Mouse (Mus musculus): Measurements from ENCODE around the gene Pltp. TPM values are rescaled to one million over a fixed set of nuclear protein-coding genes. Genes with fewer than 3 reads are reported as not detected.

Pltp gene
- polyA plus RNA-seq, 1 experiment, result 203 TPM

DNA sequence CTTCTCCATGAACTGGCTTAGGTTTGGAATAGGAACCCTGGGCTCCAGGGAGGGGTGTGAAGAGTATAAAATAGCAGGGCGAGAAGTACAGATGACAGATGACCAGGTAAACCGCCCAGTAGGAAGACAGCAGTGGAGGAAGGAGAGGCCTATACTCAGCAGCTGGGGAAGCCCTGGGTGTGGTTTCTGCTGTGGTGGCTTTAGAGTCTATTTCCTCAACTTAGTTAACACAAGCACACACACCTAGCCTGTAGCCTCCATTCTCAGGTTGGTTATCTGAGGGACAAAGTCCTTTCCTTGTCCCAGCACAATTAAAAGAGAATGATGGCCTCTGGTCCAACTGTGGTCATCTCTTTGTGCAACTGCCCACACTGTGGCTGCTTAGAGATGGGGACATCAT is 32.4 kb upstream of the Pltp start:
- no peak overlapping the region for H3K27ac ChIP-seq (ENCODE audit: insufficient read depth, low read length)
- 92% methylated on average over 2 of the region's 2 CpGs for WGBS
- DNase-seq, result no peak
- no peak overlapping the region for H3K4me3 ChIP-seq (replicated peaks; ENCODE audit: insufficient read depth, low read depth, low read length)
- H3K4me1 ChIP-seq (ENCODE audit: control insufficient read depth, insufficient read depth, low read length), result peaks cover 47% of the 10 kb centered on the region
- TF ChIP-seq POLR2A (IDR thresholded peaks at IDR 0.05; ENCODE audit: borderline replicate concordance, insufficient read depth, low read length), result no peak
- TF ChIP-seq CTCF (IDR thresholded peaks at IDR 0.05; ENCODE audit: borderline replicate concordance, insufficient read depth, low read depth, low read length), result no peak
- H3K27me3 ChIP-seq (ENCODE audit: control insufficient read depth, insufficient read depth, low read length), result no peaks in the 10 kb centered on the region

DNA sequence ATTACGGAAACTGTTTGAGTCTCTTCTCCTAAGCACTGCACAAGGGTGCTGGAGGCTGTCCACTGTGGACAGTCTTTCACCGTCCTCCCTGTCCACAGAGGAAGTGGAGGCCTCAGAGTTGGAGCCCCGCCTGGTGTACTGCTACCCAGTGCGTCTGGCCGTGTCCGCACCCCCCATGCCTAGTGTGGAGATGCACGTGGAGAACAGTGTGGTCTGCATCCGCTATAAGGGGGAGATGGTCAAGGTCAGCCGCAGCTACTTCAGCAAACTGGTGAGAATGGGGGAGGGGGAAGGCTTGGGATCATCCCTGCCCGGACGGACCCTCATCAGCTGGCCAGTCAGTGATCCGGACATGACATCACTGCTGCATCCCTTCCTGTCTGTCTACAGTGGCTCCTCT is 31.5 kb upstream of the Pltp start:
- no peak overlapping the region for H3K4me3 ChIP-seq (replicated peaks; ENCODE audit: insufficient read depth, low read depth, low read length)
- H3K27me3 ChIP-seq (ENCODE audit: control insufficient read depth, insufficient read depth, low read length), result no peaks in the 10 kb centered on the region
- peaks cover 38% of the 10 kb centered on the region for H3K4me1 ChIP-seq (ENCODE audit: control insufficient read depth, insufficient read depth, low read length)
- WGBS, result 74% methylated on average over 12 of the region's 12 CpGs
- DNase-seq, result peak in 1 of 2 experiments; percentile 30
- TF ChIP-seq CTCF (IDR thresholded peaks at IDR 0.05; ENCODE audit: borderline replicate concordance, insufficient read depth, low read depth, low read length) (no peak), POLR2A (IDR thresholded peaks at IDR 0.05; ENCODE audit: borderline replicate concordance, insufficient read depth, low read length) (no peak)
- no peak overlapping the region for H3K27ac ChIP-seq (ENCODE audit: insufficient read depth, low read length)

DNA sequence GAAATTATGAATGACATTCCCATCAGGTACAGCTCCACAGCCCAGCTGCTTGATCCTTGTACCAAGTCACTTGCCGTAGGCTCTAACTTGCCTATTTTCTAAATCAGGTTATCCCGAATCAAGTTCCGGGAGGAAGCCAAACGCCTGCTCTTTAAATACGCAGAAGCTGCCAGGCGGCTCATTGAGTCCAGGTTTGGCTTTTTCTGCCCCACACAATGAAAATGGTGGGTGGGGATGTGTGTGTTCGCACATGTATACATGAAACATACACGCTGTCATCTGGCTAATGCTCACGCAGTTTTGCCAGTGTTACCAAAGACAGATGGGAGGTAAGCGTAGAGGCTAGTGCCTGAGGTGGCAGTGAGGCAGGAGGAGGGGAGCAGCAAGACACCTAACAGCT is 29.1 kb upstream of the Pltp start:
- no peak overlapping the region for H3K27ac ChIP-seq (ENCODE audit: insufficient read depth, low read length)
- TF ChIP-seq POLR2A (IDR thresholded peaks at IDR 0.05; ENCODE audit: borderline replicate concordance, insufficient read depth, low read length) (no peak), CTCF (IDR thresholded peaks at IDR 0.05; ENCODE audit: borderline replicate concordance, insufficient read depth, low read depth, low read length) (no peak)
- WGBS, result 86% methylated on average over 10 of the region's 10 CpGs
- H3K4me1 ChIP-seq (ENCODE audit: control insufficient read depth, insufficient read depth, low read length), result peaks cover 16% of the 10 kb centered on the region
- peak in 1 of 2 experiments; percentile 14 for DNase-seq
- no peaks in the 10 kb centered on the region for H3K27me3 ChIP-seq (ENCODE audit: control insufficient read depth, insufficient read depth, low read length)
- H3K4me3 ChIP-seq (replicated peaks; ENCODE audit: insufficient read depth, low read depth, low read length), result no peak overlapping the region

DNA sequence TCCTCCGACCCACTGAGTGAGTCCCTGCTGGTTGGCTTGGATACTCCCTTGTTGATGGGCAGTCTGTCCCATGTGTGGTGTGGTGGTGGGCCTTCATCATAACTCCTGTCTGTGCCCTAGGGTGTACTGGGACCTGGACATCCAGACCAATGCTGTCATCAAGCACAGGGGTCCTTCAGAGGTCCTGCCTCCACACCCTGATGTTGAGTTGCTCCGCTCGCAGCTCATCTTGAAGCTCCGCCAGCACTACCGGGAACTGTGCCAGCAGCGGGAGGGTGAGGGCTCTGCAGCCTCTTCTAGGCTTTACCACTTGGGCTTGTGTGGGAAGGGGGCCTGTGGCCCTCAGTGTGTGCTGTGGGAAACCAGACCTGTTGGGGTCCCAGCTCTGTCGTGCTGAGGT is 28.3 kb upstream of the Pltp start:
- Histone ChIP-seq H3K27me3 (ENCODE audit: control insufficient read depth, insufficient read depth, low read length) (no peaks in the 10 kb centered on the region), H3K4me3 (replicated peaks; ENCODE audit: insufficient read depth, low read depth, low read length) (no peak overlapping the region), H3K4me1 (ENCODE audit: control insufficient read depth, insufficient read depth, low read length) (peaks cover 14% of the 10 kb centered on the region), H3K27ac (ENCODE audit: insufficient read depth, low read length) (no peak overlapping the region)
- TF ChIP-seq POLR2A (IDR thresholded peaks at IDR 0.05; ENCODE audit: borderline replicate concordance, insufficient read depth, low read length) (no peak), CTCF (IDR thresholded peaks at IDR 0.05; ENCODE audit: borderline replicate concordance, insufficient read depth, low read depth, low read length) (no peak)
- peak; percentile 82 to 89 for DNase-seq
- 7% methylated on average over 7 of the region's 7 CpGs for WGBS

DNA sequence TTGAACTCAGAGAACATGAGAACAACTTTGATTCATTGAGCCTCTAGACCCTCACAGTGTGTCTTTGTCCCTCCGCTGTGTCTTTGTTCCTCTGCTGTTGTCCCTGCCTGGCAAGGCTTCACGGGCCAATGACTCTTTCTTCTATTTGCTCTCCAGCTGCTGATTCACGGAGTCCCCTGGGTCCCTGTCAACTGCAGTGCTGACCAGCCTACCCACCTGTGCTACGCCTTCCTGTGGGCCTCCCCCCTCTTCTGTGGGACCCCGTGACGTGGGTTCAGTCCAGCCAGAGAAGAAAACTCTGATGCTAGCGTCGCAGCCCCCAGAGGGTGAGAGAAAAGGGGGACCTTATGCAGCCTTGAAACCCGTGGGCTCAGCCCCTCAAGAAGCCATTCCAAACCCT is 25.1 kb upstream of the Pltp start:
- H3K27me3 ChIP-seq (ENCODE audit: control insufficient read depth, insufficient read depth, low read length), result no peaks in the 10 kb centered on the region
- no peak overlapping the region for H3K27ac ChIP-seq (ENCODE audit: insufficient read depth, low read length)
- peaks cover 16% of the 10 kb centered on the region for H3K4me1 ChIP-seq (ENCODE audit: control insufficient read depth, insufficient read depth, low read length)
- H3K4me3 ChIP-seq (replicated peaks; ENCODE audit: insufficient read depth, low read depth, low read length), result no peak overlapping the region
- WGBS, result 35% methylated on average over 9 of the region's 9 CpGs
- DNase-seq, result peak in 1 of 2 experiments; percentile 18
- TF ChIP-seq CTCF (IDR thresholded peaks at IDR 0.05; ENCODE audit: borderline replicate concordance, insufficient read depth, low read depth, low read length) (no peak), POLR2A (IDR thresholded peaks at IDR 0.05; ENCODE audit: borderline replicate concordance, insufficient read depth, low read length) (no peak)

DNA sequence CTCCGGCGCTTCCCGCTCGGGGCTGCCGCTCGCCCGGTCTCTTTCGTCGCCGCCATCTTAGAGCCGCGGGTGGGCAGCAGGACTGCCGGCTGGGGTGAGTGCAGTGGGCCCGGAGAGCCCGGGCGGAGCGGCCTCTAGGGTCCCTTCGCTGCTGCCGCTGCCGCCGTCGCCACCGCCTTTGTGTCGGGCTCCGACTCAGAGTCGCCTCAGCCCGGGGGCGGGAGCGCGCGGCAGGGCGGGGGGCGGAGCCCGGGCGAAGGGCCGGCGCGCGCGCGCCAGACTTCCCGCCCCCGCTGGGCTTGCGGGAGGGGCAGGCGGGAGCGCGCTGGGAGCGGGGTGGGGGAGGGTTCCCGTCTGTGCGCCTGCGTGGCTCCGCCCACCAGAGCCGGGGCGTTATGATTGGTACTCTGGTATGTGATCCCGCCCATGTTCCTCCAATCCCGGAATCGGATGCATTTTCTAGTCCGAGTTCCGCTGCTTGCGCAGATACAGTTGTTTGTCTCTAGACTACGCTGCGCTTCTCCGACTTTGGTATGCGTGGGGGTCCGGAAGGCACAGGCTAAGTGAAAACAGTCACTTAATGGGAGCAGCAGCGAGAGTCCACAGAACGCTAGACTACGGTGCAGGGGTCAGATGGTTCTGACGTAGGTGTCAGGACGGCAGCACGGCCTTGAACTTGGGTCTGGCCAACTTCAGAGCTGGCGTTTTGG is 22.2 kb upstream of the Pltp start:
- peak overlapping the region; percentile 99 for H3K4me3 ChIP-seq (replicated peaks; ENCODE audit: insufficient read depth, low read depth, low read length)
- DNase-seq, result peak; percentile 94 to 95
- TF ChIP-seq CTCF (IDR thresholded peaks at IDR 0.05; ENCODE audit: borderline replicate concordance, insufficient read depth, low read depth, low read length) (no peak), POLR2A (IDR thresholded peaks at IDR 0.05; ENCODE audit: borderline replicate concordance, insufficient read depth, low read length) (peak; percentile 90; the same call in 1 of the 2 replicates)
- under 1% methylated on average over 72 of the region's 72 CpGs for WGBS
- H3K4me1 ChIP-seq (ENCODE audit: control insufficient read depth, insufficient read depth, low read length), result peaks cover 6% of the 10 kb centered on the region; the same call in 1 of the 2 replicates
- H3K27me3 ChIP-seq (ENCODE audit: control insufficient read depth, insufficient read depth, low read length), result no peaks in the 10 kb centered on the region
- peak overlapping the region; percentile 96 for H3K27ac ChIP-seq (ENCODE audit: insufficient read depth, low read length)

DNA sequence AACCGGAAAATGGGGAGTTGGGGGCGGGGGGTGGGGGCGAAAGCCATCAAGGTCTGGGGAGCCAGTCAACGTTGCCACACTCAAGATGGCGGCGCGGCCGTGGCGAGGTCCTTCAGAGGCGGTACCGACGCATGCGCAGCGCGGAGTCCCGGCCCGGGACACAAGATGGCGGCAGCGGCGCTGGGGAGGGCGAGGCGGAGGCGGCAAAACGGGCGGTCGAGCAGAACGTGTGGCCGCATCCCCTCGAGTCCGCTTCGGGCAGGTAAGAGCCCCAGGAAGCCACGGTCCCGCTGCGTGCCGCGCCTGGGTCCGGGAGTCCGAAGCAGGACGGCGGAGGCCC is 21.7 kb upstream of the Pltp start, which contains the start of gene Pcif1:
Pcif1 (plus strand) TSS at position 77 of the 340 bp plus-strand sequence.
- 1% methylated on average over 40 of the region's 40 CpGs for WGBS

More for the DNA sequence above, 21.7 kb upstream of the Pltp start, which contains the start of gene Pcif1:
- DNase-seq, result peak; percentile 91 to 97
- Histone ChIP-seq H3K27me3 (ENCODE audit: control insufficient read depth, insufficient read depth, low read length) (no peaks in the 10 kb centered on the region), H3K27ac (ENCODE audit: insufficient read depth, low read length) (peak within 1 kb of the TSS; percentile 96), H3K4me3 (replicated peaks; ENCODE audit: insufficient read depth, low read depth, low read length) (peak within 1 kb of the TSS; percentile 99), H3K4me1 (ENCODE audit: control insufficient read depth, insufficient read depth, low read length) (peaks cover 6% of the 10 kb centered on the region; the same call in 1 of the 2 replicates)
- TF ChIP-seq POLR2A (IDR thresholded peaks at IDR 0.05; ENCODE audit: borderline replicate concordance, insufficient read depth, low read length) (peak; percentile 69), CTCF (IDR thresholded peaks at IDR 0.05; ENCODE audit: borderline replicate concordance, insufficient read depth, low read depth, low read length) (no peak)

Data from cerebellum, adult 2 months (tissue).